In the genomic region with DNA sequence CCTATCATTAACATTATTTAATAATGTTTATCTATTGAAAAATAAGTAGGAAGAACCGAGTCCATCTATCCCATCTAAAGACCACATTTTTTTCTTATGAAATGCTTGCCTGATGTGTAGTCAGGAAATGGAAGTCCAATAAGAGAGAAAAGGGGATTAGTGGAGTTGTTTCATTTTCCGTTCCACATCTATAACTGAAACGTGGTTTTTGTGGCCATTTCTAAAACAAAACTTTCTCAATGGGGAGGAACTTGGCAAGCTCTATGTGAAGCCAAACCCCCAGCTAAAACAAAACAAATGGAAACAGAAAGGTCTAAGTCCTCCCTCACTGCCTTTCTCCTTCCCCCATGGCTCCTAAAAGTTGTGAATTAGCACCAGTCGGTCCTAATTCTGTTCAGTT, we compare ENCODE assay signal across 18 mouse cellular contexts. TPM values are rescaled to one million over a fixed set of nuclear protein-coding genes. Genes with fewer than 3 reads are reported as not detected.
DNase-seq lines count a peak whose midpoint lies in the region; ATAC-seq and TF ChIP-seq lines count a peak whose summit lies in the region.
"Had no signal": no experiment of that assay in that cellular context is flagged by ENCODE, and none has a peak within 500 bp of the region (broad histone marks: within the 10 kb centered on the region; RNA-seq: fewer than 3 reads in every experiment).

No protein-coding gene starts in this region.

- ATAC-seq in CD4-positive, CD25-positive, alpha-beta regulatory T cell, adult 4 months = no peak
- ATAC-seq in granulocyte monocyte progenitor cell, adult 5-6 weeks (replicated peaks; ENCODE audit: poor library complexity, severe bottlenecking) = peak; percentile 38
- ATAC-seq: forebrain, embryonic 16.5 days; inflammation-experienced regulatory T-cells, adult 6 months had no signal

- H3K79me2 ChIP-seq in myocyte (ENCODE audit: control insufficient read depth, insufficient read depth) = peaks cover 13% of the 10 kb centered on the region

- DNase-seq in CD4-positive, CD25-positive, alpha-beta regulatory T cell, adult 2 months (ENCODE audit: low read depth, low spot score) = peak; percentile 13
- DNase-seq in CD4-positive helper T cell, adult 2 months (ENCODE audit: low read depth, low spot score) = peak; percentile 18
- DNase-seq in thymus, postnatal 4 days = no peak
- no peak for DNase-seq in layer of hippocampus, postnatal 14 days (ENCODE audit: low spot score in 2 of 2)
- DNase-seq in retina, postnatal 1 day = no peak
- DNase-seq: cerebellum, adult 2 months; gastrocnemius, postnatal 36 days; kidney, postnatal 25 days; liver, embryonic 13.5 days; lung, postnatal 4 days had no signal

- H3K27me3 ChIP-seq in myocyte (ENCODE audit: control insufficient read depth, insufficient read depth, insufficient read length) = no peaks in the 10 kb centered on the region

- no peak overlapping the region for H3K4me3 ChIP-seq in myocyte
- H3K4me3 ChIP-seq: hindbrain, embryonic 10.5 days; liver, embryonic 13.5 days; midbrain, embryonic 12.5 days had no signal

- H3ac ChIP-seq in myocyte (ENCODE audit: control insufficient read depth, insufficient read length) = no peak overlapping the region

- H3K4me2 ChIP-seq in myocyte (ENCODE audit: low read depth) = peak overlapping the region; percentile 30
- H3K4me2 ChIP-seq: liver, embryonic 13.5 days; lung, embryonic 14.5 days; midbrain, embryonic 12.5 days had no signal

- TF ChIP-seq POLR2A in myocyte (IDR thresholded peaks at IDR 0.05; ENCODE audit: insufficient read length, low read depth) = no peak

- H3K36me3 ChIP-seq in myocyte (ENCODE audit: control insufficient read depth, insufficient read depth) = no peaks in the 10 kb centered on the region
- H3K36me3 ChIP-seq: hindbrain, embryonic 10.5 days; liver, embryonic 13.5 days; midbrain, embryonic 12.5 days had no signal

TF ChIP-seq in myocyte, 11 proteins besides CTCF, POLR2A, EP300 and RAD21:
- TF ChIP-seq E2F4 (IDR thresholded peaks at IDR 0.05; ENCODE audit: insufficient read depth) = no peak
- no peak for TF ChIP-seq MAX (IDR thresholded peaks at IDR 0.05; ENCODE audit: low read depth)
- TF ChIP-seq USF1 (IDR thresholded peaks at IDR 0.05; ENCODE audit: low read depth) = no peak
- no peak for TF ChIP-seq MYOD1 (IDR thresholded peaks at IDR 0.05; ENCODE audit: control insufficient read depth in 1 of 3, insufficient read length in 2 of 3, low read depth in 2 of 3)
- no peak for TF ChIP-seq CEBPB (IDR thresholded peaks at IDR 0.05; ENCODE audit: insufficient read depth, poor library complexity, severe bottlenecking)
- no peak for TF ChIP-seq REST (IDR thresholded peaks at IDR 0.05; ENCODE audit: insufficient read depth, insufficient read length)
- TF ChIP-seq TCF12 (IDR thresholded peaks at IDR 0.05; ENCODE audit: insufficient read depth, poor library complexity, severe bottlenecking) = no peak
- TF ChIP-seq SRF (IDR thresholded peaks at IDR 0.05; ENCODE audit: control insufficient read depth, insufficient read length, low read depth) = no peak
- TF ChIP-seq TCF3 (IDR thresholded peaks at IDR 0.05; ENCODE audit: insufficient read length, low read depth) = no peak
- no peak for TF ChIP-seq POLR2AphosphoS2 (IDR thresholded peaks at IDR 0.05; ENCODE audit: insufficient read length, low read depth)
- TF ChIP-seq MYOG (IDR thresholded peaks at IDR 0.05; ENCODE audit: control insufficient read depth in 1 of 3, insufficient read depth in 1 of 3, insufficient read length in 2 of 3, low read depth in 2 of 3) = no peak
TF ChIP-seq in myocyte: peak in this region for 0.

RNA-seq across cellular contexts. Expression of gene Akt3, which starts 2.8 kb away (rescaled TPM):
- 1 to 10 TPM; 4.7 to 6.0 TPM for polyA plus RNA-seq in CD4-positive, CD25-positive, alpha-beta regulatory T cell, adult 4 months (2017; shearing (Covaris generic))
- total RNA-seq in granulocyte monocyte progenitor cell, adult 5-6 weeks (2014; fragmentation: Nextera tagmentation) = 28.1 and 36.3 TPM in 2 replicates
- total RNA-seq in granulocyte monocyte progenitor cell, adult 5-6 weeks (2017) = 36.7 and 47.1 TPM in 2 replicates
- 8.7 TPM for polyA plus RNA-seq in myocyte (2012; fragmentation: generic; extraction: Trizol)
- total RNA-seq in layer of hippocampus, postnatal 14 days (2021) = 100 to 1,000 TPM; 287 to 289 TPM

Comparison
In these comparisons a context has a peak if more than half of its experiments do, and no peak if none do; other contexts are left out.
1. DNase-seq: peak in CD4-positive, CD25-positive, alpha-beta regulatory T cell, adult 2 months (single experiment) and CD4-positive helper T cell, adult 2 months (single experiment); none in thymus, postnatal 4 days (single experiment), layer of hippocampus, postnatal 14 days (0 of 2) and retina, postnatal 1 day (single experiment).
2. RNA of gene Akt3, which starts 2.8 kb away (total RNA-seq): 287 to 289 TPM in layer of hippocampus, postnatal 14 days; 28.1 to 47.1 TPM in granulocyte monocyte progenitor cell, adult 5-6 weeks; every median in the first group is over 4 times any median in the second.